Mouse (Mus musculus) megakaryocyte progenitor cell, adult 5-6 weeks (primary cell): ENCODE data around the gene Gzma. TPM values are rescaled to one million over a fixed set of nuclear protein-coding genes. Genes with fewer than 3 reads are reported as not detected.

Experiments used
- ATAC-seq: replicated peaks from 2 replicates; pipeline ENCODE4 v1.8.0; 2016; ENCODE audit warnings: mild to moderate bottlenecking, moderate TSS enrichment, inconsistent platforms; ENCODE audit not compliant: poor library complexity
- total RNA-seq, 2 experiments: library from RNA; stranded (forward) in 1 of 2; stranded (reverse) in 1 of 2; fragments of 157-497, 149-512 nt in 1 of 2; fragments of 200-1000 nt in 1 of 2; gene quantifications; 2 replicates each; pipeline versions ENCODE4 v1.2.3 to v1.2.4; 2015 to 2017

The Gzma gene
- total RNA-seq, 2 experiments from 2014 or later, result 0.15 TPM; not detected in 1

DNA sequence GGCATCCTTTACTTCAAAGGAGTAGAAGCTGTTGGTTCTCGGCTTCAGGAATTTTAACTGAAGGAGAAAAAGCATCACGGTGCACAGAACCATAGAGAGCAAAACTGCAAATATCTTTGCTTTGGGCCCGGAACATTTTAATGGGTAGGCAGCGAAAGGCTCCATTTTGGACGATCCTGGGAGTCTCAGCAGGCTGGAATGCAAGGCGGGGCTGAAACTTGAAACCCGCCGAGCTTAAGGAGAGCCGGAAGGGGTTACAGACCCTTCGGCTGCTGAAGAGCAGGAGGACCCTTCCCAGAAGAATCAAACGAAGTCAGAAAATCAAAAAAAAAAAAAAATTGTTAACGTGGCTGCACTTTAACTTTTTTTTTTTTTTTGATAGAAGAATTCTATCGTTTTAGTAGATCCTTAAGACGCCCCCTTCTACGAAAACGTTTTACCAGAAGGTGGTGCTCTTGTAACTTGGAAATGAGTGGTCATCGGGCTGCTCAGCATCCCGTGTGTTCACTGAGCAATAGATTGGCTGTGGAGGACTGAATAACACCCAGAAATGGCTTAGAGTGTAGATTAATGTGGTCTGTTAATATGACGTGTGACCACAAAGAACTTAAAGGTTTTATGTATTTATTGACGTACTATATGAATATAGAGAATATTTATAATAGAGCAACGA is 54.4 kb downstream of the Gzma start, which contains the start of gene Gpx8:
Gene Gpx8, minus strand, starts transcription at position 200 of the 673 bp plus-strand sequence.
- ATAC-seq, result peak; percentile 80

DNA sequence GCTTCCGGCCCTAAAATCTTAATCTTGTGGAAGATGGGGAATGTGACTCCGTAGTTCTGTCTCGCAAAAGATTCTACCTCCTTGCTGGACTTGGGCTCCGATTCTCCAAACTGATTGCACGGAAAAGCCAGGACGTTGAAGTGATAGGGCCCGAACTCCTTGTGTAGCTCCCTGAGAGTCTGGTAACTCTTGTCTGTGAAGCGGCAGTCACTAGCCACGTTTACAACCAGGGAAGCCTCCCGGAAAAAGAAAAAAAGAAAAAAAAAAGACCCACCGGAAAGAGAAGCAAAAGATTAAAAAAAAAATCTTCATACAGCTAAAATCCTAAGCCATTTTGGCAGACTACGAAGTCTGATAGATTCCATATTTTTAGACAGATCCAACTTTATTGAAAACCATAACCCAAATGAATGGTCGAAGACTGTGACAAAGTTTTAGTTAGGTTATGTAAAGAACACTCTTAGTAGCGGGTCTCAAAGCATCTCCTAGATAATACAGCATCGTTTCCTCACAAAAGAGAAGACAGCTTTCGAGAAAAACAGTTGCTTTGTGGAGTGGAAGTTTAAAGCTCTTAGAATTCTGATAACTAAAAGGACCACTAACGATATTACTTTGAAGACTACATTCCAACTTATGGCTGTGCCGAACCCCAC is 55.2 kb downstream of the Gzma start:
- no peak for ATAC-seq

GRCm38 (mm10) chr13:113044876-113045275 is 55.9 kb downstream of the Gzma start:
- no peak for ATAC-seq

Other genes with a start within 250 kb of the Gzma start
- gene Mtrex, start 173.6 kb downstream of the Gzma start, total RNA-seq (2015), result 77.2 and 85.6 TPM in 2 replicates
- gene Mtrex, start 173.6 kb downstream of the Gzma start, total RNA-seq (2017), result 69.9 and 87.9 TPM in 2 replicates
- 16.7 and 22.3 TPM in 2 replicates for gene Dhx29, start 173.5 kb downstream of the Gzma start, total RNA-seq (2015)
- gene Dhx29, start 173.5 kb downstream of the Gzma start, total RNA-seq (2017), result 27.2 and 29.8 TPM in 2 replicates
- 1.5 and 2.1 TPM in 2 replicates for gene Ccno, start 113.2 kb downstream of the Gzma start, total RNA-seq (2015)
- 1.4 and 1.6 TPM in 2 replicates for gene Ccno, start 113.2 kb downstream of the Gzma start, total RNA-seq (2017)
- not detected in 2 replicates for gene Mcidas, start 107.1 kb downstream of the Gzma start, total RNA-seq (2015)
- gene Mcidas, start 107.1 kb downstream of the Gzma start, total RNA-seq (2017), result not detected in 2 replicates
- not detected in 2 replicates for gene Cdc20b, start 65.9 kb downstream of the Gzma start, total RNA-seq (2015)
- gene Cdc20b, start 65.9 kb downstream of the Gzma start, total RNA-seq (2017), result not detected in 2 replicates
- not detected in 2 replicates for gene Gpx8, start 54.6 kb downstream of the Gzma start, total RNA-seq (2015)
- gene Gpx8, start 54.6 kb downstream of the Gzma start, total RNA-seq (2017), result not detected in 2 replicates
- 0.27 TPM in 1 of 2 replicates, not detected in the other for gene Esm1, start 108.7 kb upstream of the Gzma start, total RNA-seq (2015)
- not detected in 2 replicates for gene Esm1, start 108.7 kb upstream of the Gzma start, total RNA-seq (2017)
- gene Gzmk, start 124.9 kb upstream of the Gzma start, total RNA-seq (2015), result not detected in 2 replicates
- gene Gzmk, start 124.9 kb upstream of the Gzma start, total RNA-seq (2017), result not detected in 2 replicates
- gene BC067074, start 192.2 kb upstream of the Gzma start, total RNA-seq (2015), result 0.10 TPM in 1 of 2 replicates, not detected in the other
- gene BC067074, start 192.2 kb upstream of the Gzma start, total RNA-seq (2017), result 0.14 TPM in 1 of 2 replicates, not detected in the other